In the genomic region with DNA sequence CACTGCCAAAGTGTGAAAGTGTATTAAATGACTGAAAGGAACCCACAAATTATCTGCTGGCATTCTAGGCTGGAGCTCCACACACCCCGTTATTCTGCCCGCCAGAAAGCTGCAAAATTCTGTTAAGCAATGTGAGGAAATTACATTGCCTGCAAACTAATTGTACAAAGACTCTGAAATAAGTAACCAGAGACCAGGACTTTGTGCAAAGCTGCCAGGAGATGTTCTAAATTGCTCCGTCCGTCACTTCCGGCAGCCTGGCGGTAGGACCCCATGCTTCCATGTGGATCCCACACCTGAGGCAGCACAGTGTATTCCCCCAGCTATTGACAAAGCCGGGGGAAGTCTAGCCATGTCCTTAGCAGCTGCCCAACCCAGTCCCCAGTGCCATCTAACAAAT, we compare ENCODE assay signal across 25 mouse cellular contexts.
DNase-seq lines count a peak whose midpoint lies in the region; ATAC-seq and TF ChIP-seq lines count a peak whose summit lies in the region.
"Had no signal": no experiment of that assay in that cellular context is flagged by ENCODE, and none has a peak within 500 bp of the region (broad histone marks: within the 10 kb centered on the region; RNA-seq: fewer than 3 reads in every experiment).

No protein-coding gene starts in this region.

- no peaks in the 10 kb centered on the region for H3K9me3 ChIP-seq in forebrain, embryonic 11.5 days (ENCODE audit: control insufficient read depth, low read length)
- H3K9me3 ChIP-seq in forebrain, embryonic 16.5 days (ENCODE audit: control insufficient read depth, low read length): no peaks in the 10 kb centered on the region
- H3K9me3 ChIP-seq in kidney, embryonic 16.5 days (ENCODE audit: low read length): no peaks in the 10 kb centered on the region
- H3K9me3 ChIP-seq: embryonic facial prominence, embryonic 10.5 days; embryonic facial prominence, embryonic 12.5 days; forebrain, embryonic 12.5 days had no signal

- H3K9ac ChIP-seq in forebrain, embryonic 11.5 days (ENCODE audit: low read length): no peak overlapping the region
- H3K9ac ChIP-seq in forebrain, embryonic 16.5 days (replicated peaks; ENCODE audit: low read depth, low read length): no peak overlapping the region
- H3K9ac ChIP-seq in kidney, embryonic 16.5 days (replicated peaks; ENCODE audit: low read length): no peak overlapping the region
- H3K9ac ChIP-seq: embryonic facial prominence, embryonic 12.5 days; forebrain, embryonic 12.5 days; forebrain, postnatal 0 days had no signal

- no peaks in the 10 kb centered on the region for H3K27me3 ChIP-seq in forebrain, embryonic 11.5 days (ENCODE audit: control insufficient read depth, insufficient read depth, low read length)
- no peaks in the 10 kb centered on the region for H3K27me3 ChIP-seq in forebrain, embryonic 16.5 days (replicated peaks; ENCODE audit: control insufficient read depth, insufficient read depth, low read length)
- no peaks in the 10 kb centered on the region for H3K27me3 ChIP-seq in kidney, adult 2 months (replicated peaks; ENCODE audit: control insufficient read depth, insufficient read depth, low read length)
- no peaks in the 10 kb centered on the region for H3K27me3 ChIP-seq in kidney, embryonic 16.5 days (ENCODE audit: insufficient read depth, low read length)
- H3K27me3 ChIP-seq: CH12.LX; embryonic facial prominence, embryonic 12.5 days; forebrain, embryonic 12.5 days; Patski had no signal

- H3K36me3 ChIP-seq in forebrain, embryonic 11.5 days (ENCODE audit: control insufficient read depth, insufficient read depth, low read length): no peaks in the 10 kb centered on the region
- H3K36me3 ChIP-seq in forebrain, embryonic 16.5 days (ENCODE audit: control insufficient read depth, insufficient read depth): no peaks in the 10 kb centered on the region
- H3K36me3 ChIP-seq in kidney, adult 2 months (ENCODE audit: control insufficient read depth, insufficient read depth, low read length): no peaks in the 10 kb centered on the region
- H3K36me3 ChIP-seq in kidney, embryonic 16.5 days (ENCODE audit: insufficient read depth, low read length): no peaks in the 10 kb centered on the region
- H3K36me3 ChIP-seq: embryonic facial prominence, embryonic 10.5 days; embryonic facial prominence, embryonic 12.5 days; forebrain, embryonic 12.5 days; G1E had no signal

- no peak overlapping the region for H3K27ac ChIP-seq in forebrain, embryonic 11.5 days (ENCODE audit: low read depth, low read length)
- no peak overlapping the region for H3K27ac ChIP-seq in forebrain, embryonic 16.5 days (ENCODE audit: low read length)
- no peak overlapping the region for H3K27ac ChIP-seq in kidney, adult 2 months (ENCODE audit: insufficient read depth, low read depth, low read length)
- H3K27ac ChIP-seq in kidney, embryonic 16.5 days (ENCODE audit: low read length): no peak overlapping the region
- H3K27ac ChIP-seq: embryonic facial prominence, embryonic 10.5 days; embryonic facial prominence, embryonic 12.5 days; forebrain, embryonic 12.5 days had no signal

- no peak for ATAC-seq in forebrain, embryonic 11.5 days (replicated peaks; ENCODE audit: low FRiP score)
- ATAC-seq in forebrain, embryonic 16.5 days: no peak
- ATAC-seq in kidney, embryonic 16.5 days (ENCODE audit: low FRiP score, low TSS enrichment): no peak
- ATAC-seq: activated CD4-positive, CD25-positive, alpha-beta regulatory T cell, adult 4 months; CD4-positive, CD25-positive, alpha-beta regulatory T cell, adult 4 months; forebrain, embryonic 14.5 days; forebrain, postnatal 0 days; Patski had no signal

- H3K4me1 ChIP-seq in forebrain, embryonic 11.5 days (replicated peaks; ENCODE audit: control insufficient read depth, insufficient read depth, low read length): no peaks in the 10 kb centered on the region
- H3K4me1 ChIP-seq in forebrain, embryonic 16.5 days (replicated peaks; ENCODE audit: control insufficient read depth, insufficient read depth, low read length): 0 out of 2 replicates have a peak, but pooled peaks cover 2% of the 10 kb centered on the region
- H3K4me1 ChIP-seq in kidney, adult 2 months (ENCODE audit: control insufficient read depth, insufficient read depth, low read length): peaks cover 17% of the 10 kb centered on the region; the same call in 1 of the 2 replicates
- no peaks in the 10 kb centered on the region for H3K4me1 ChIP-seq in kidney, embryonic 16.5 days (ENCODE audit: insufficient read depth, low read length)
- H3K4me1 ChIP-seq: forebrain, embryonic 12.5 days had no signal

- WGBS in forebrain, embryonic 11.5 days: 87% methylated on average over 7 of the region's 7 CpGs
- 80% methylated on average over 7 of the region's 7 CpGs for WGBS in forebrain, embryonic 16.5 days
- WGBS in kidney, adult 2 months: 56% methylated on average over 7 of the region's 7 CpGs
- 79% methylated on average over 7 of the region's 7 CpGs for WGBS in kidney, embryonic 16.5 days

- no peak overlapping the region for H3K4me3 ChIP-seq in forebrain, embryonic 11.5 days (ENCODE audit: low read depth, low read length)
- no peak overlapping the region for H3K4me3 ChIP-seq in forebrain, embryonic 16.5 days (replicated peaks; ENCODE audit: low read length)
- no peak overlapping the region for H3K4me3 ChIP-seq in kidney, adult 2 months (ENCODE audit: insufficient read depth, low read depth, low read length)
- H3K4me3 ChIP-seq in kidney, embryonic 16.5 days (ENCODE audit: low read length): no peak overlapping the region
- H3K4me3 ChIP-seq: embryonic facial prominence, embryonic 10.5 days; embryonic facial prominence, embryonic 12.5 days; forebrain, embryonic 12.5 days had no signal

- H3K4me2 ChIP-seq in forebrain, embryonic 11.5 days (ENCODE audit: low read depth, low read length, severe bottlenecking): no peak overlapping the region
- H3K4me2 ChIP-seq in forebrain, embryonic 16.5 days (ENCODE audit: low read length): no peak overlapping the region
- no peak overlapping the region for H3K4me2 ChIP-seq in kidney, embryonic 16.5 days (replicated peaks; ENCODE audit: low read depth, low read length)
- H3K4me2 ChIP-seq: embryonic facial prominence, embryonic 12.5 days; forebrain, embryonic 12.5 days had no signal

- no peak for TF ChIP-seq CTCF in kidney, adult 2 months (conservative IDR thresholded peaks at IDR 0.05; ENCODE audit: insufficient read depth, insufficient read length, low read depth, low read length)

- DNase-seq in forebrain, embryonic 11.5 days (ENCODE audit: low spot score): peak; percentile 31
- DNase-seq in kidney, adult 2 months: peak; percentile 39
- DNase-seq in kidney, postnatal 14 days: peak; percentile 18
- DNase-seq in kidney, adult 18-20 months: no peak
- DNase-seq: adrenal gland, adult 8-10 months; adrenal gland, postnatal 14 days; adrenal gland, postnatal 36 days; B cell, adult 2 months; cerebellum, adult 11-12 months; cerebellum, adult 2 months; cerebellum, adult 9-10 months; cerebellum, postnatal 10 days; cerebellum, postnatal 25 days; forebrain, postnatal 0 days had no signal

- no peak for TF ChIP-seq POLR2A in kidney, adult 2 months (IDR thresholded peaks at IDR 0.05; ENCODE audit: low read depth, low read length)
